Mouse (Mus musculus): ENCODE results near the gene Olfr697.
"Not testable (repeated sequence)": the region's sequence is repeated elsewhere in the genome, so short reads cannot be mapped to it uniquely, and the experiment has no call there.

- TF ChIP-seq CTCF (IDR thresholded peaks at IDR 0.05; ENCODE audit: borderline replicate concordance, insufficient read depth, low read depth, low read length); POLR2A (IDR thresholded peaks at IDR 0.05; ENCODE audit: borderline replicate concordance, insufficient read depth, low read length): not testable (repeated sequence)
Measured at GRCm38 (mm10) chr7:106761008-106761407, 18.8 kb upstream of the Olfr697 start.

Data from cerebellum, adult 2 months (tissue).